Mouse (Mus musculus) cerebellum, adult 9-11 months (tissue): Measurements from ENCODE around the gene Grtp1.

ENCODE experiments used
- DNase-seq: peaks from one replicate; pipeline ENCODE4 v3.0.0; 2022

Grtp1 gene

GRCm38 (mm10) chr8:13200301-13201012 lies at the start of gene Grtp1:
Gene Grtp1 (minus strand): TSS chr8:13200620.
- no peak for DNase-seq

DNA sequence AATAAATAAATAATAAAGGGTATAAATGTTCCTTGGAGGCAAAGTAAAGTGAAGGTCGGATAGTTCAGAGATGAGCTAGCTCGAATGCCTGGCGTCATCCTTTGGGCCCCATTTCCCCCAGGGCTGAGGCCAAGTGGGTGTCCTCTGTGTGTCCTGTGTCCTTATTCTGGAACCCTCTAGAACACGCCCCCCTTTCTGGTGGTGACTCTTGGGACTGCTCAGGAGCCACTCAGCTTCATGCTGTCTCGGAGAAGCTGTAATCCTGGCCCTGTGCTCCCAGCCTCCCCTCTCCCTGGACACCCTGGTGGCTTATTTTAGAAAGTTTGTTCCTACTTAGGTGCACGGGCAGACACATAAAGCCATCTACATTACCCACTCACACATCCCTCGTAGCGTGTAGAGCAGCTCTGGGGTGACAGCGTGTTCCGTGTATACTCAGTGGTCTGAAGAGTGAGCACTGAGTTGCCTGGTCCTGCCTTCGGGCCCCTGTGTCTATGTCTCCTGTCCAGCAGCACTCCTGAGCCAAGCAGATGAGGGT lies 44.0 kb upstream of the Grtp1 start:
- DNase-seq: no peak

GRCm38 (mm10) chr8:13242985-13243870 lies 42.8 kb upstream of the Grtp1 start:
- no peak for DNase-seq

GRCm38 (mm10) chr8:13240691-13241090 lies 40.3 kb upstream of the Grtp1 start:
- no peak for DNase-seq

- DNase-seq: no peak
Measured at GRCm38 (mm10) chr8:13240055-13240454, 39.6 kb upstream of the Grtp1 start.

DNA sequence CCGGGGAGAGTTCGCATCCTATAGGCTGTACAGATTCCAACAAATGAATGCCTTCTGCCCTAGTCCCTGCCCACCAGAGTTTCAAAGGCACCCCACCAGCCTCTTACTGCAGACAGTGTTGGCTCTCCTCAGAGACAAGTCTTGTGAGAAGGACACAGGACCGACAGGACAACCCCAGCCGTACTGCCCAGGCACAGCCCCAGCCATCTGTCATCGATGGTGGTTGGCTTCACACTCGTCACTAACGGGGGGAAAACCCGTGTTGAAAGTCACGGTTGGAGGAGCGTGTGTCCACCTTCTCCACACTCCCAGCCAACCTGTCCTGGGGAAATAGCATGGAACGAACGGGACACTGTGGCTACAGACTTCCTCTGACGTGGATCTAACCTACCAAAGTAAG lies 34.4 kb upstream of the Grtp1 start:
- DNase-seq: no peak

GRCm38 (mm10) chr8:13230471-13230870 lies 30.1 kb upstream of the Grtp1 start:
- DNase-seq: no peak

GRCm38 (mm10) chr8:13229802-13230201 lies 29.4 kb upstream of the Grtp1 start:
- no peak for DNase-seq

DNA sequence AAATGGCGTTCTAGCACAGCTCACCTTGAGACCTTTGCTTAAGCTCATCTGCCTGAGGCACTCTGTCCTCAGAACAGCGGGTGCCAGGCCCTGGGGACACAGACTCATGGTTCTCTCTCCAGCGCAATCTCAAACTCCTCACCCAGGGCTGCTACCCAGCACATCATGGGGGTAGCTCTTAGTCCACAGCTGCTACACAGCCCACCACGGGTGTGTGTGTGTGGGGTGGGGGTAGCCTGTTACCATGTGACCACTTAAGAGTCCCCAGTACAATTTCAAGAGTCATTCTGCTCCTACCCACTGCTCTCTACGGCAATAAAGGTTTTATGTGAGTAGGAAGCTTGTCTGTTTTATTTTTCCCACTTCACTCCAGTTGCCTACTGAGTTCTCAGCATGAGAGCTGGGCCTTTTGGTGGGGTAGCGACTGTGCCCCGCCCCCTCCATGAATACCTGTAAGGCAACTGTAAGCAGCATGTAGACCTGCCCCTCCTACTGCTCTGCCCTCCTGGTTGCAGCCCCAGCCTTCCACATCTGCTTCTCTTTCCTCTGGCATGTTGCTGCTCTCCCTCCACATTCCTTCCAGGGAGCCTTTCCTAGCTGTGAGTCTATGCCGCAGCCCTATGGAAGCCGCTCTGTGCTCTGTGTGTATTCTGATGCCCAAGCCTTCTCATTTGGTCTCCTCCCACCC lies 28.6 kb upstream of the Grtp1 start:
- DNase-seq: no peak

GRCm38 (mm10) chr8:13227184-13227583 lies 26.8 kb upstream of the Grtp1 start:
- no peak for DNase-seq

GRCm38 (mm10) chr8:13226288-13226687 lies 25.9 kb upstream of the Grtp1 start:
- DNase-seq: no peak

- no peak for DNase-seq
Measured at GRCm38 (mm10) chr8:13224426-13224825, 24.0 kb upstream of the Grtp1 start.

GRCm38 (mm10) chr8:13218441-13218840 lies 18.0 kb upstream of the Grtp1 start:
- DNase-seq: no peak

- DNase-seq: no peak
Measured at GRCm38 (mm10) chr8:13217986-13218385, 17.6 kb upstream of the Grtp1 start.

- no peak for DNase-seq
Measured at GRCm38 (mm10) chr8:13217093-13217492, 16.7 kb upstream of the Grtp1 start.

- no peak for DNase-seq
Measured at GRCm38 (mm10) chr8:13216386-13216785, 16.0 kb upstream of the Grtp1 start.

DNA sequence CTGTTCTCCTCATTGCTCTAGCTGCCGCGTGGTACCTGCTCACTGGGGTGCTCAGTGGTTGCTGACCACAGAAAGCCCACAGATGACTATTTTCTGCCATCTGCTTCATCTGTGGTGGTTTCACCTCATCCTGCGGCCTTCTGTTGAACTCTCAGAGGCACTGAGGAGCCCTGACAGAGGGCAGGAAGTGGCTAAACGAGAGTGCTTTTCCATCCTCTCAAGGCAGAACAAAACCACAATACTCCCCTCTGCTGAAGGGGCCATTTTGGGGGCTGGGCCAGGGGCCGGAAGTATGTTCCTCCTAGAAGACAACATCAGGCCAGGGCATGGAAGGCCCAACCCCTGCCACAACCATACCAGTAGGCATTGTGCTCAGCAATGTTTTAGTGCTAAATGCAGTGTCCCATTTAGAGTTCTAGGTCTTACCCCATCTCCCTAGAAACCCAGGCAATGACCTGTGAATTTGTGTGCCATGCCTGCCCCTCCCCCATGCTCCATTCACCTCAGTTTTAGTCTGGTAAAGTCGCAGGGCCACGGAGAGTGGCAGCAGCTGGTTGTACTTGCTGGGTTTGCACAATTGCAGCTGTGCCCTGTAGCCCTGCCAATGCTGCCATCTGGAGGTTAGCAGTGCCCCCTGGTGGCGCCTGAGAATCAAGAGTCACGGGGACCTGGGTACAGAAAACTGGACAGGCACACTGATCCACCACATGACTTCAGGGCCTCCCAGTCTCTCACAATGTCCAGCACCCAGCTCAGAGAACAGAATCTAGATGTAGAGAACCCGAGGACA lies 13.3 kb upstream of the Grtp1 start:
- DNase-seq: peak; percentile 58

GRCm38 (mm10) chr8:13209770-13210169 lies 9.3 kb upstream of the Grtp1 start:
- DNase-seq: no peak

DNA sequence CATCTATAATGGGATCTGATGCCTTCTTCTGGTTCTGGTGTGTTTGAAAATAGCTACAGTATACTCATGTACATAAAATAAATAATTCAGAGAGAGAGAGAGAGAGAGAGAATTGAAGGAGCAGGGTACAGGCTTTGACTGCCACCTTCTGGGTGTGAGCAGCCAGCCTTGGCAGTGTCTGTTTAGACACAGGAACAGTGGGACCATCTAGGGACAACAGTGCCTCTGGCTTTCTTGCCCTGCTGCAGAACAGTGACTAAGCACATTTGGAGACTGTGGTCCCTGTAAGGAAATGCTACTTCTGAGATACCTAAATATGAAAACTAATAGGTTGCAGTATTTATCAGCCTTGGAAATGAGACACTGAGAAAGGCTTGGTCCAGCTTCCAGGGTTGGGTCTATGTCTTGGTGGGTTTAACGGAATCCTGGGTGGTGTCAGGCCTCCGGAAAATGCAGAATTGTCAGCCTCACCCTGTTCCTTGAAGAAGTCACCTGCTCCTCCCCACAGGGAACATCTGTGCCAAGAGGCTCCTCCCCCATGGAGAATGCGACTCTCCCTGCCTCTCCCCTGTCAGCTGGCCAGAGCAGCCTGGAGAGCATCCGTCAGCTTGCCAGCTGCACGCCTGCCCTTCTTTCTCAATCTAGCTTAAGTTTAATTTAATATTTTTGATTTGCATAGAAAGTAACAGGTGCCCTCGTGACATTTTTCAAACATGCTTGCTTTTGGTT lies 8.4 kb upstream of the Grtp1 start:
- no peak for DNase-seq

DNA sequence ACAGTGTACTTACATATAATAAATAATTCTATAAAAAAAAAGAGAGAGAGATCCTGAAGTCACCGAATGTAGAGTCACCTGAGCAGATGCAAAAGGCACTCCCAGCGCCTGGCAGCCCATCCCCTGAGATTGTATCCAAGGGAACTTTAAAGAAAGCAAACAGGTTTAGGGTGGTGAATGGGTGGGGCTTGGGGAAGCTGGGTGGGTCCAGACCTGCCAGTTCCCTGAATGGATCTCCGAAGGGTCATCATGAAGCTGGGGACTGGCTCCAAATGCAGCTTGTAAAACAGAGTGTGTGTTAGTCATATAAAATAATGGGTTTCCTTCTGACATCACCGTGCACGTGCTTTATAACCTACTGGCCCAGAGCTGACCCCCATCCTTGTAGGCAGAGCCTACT lies 5.9 kb upstream of the Grtp1 start:
- no peak for DNase-seq

DNA sequence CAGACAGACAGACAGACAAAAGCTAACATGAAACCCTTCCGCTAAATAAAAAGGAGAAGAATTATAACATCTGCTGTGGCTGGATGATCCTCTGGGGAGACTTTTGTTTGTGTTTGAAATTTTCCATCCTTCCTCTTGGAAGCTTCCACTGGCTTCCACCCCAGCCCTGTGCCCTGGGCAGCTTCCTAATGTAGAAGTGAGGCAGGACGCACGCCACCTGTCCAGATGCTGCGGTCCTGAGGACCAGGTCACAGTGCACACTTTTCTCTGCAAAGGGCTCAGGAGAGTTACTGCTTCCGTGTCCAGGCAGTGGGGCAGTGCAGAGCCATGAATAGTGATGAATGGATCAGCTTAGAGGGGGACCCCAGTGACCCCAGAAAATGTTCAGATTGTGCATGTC lies 4.9 kb upstream of the Grtp1 start:
- DNase-seq: no peak
